ENCODE assay signal across 29 mouse cellular contexts in genomic region chr2:113548591-113549234, GRCm38 (mm10).
DNase-seq lines count a peak whose midpoint lies in the region; ATAC-seq and TF ChIP-seq lines count a peak whose summit lies in the region.
"Had no signal": no experiment of that assay in that cellular context is flagged by ENCODE, and none has a peak within 500 bp of the region (broad histone marks: within the 10 kb centered on the region; RNA-seq: fewer than 3 reads in every experiment).

No protein-coding gene starts in this region.

- ATAC-seq in hindbrain, postnatal 0 days = peak; percentile 51; the same call in 1 of the 2 replicates
- ATAC-seq in hindbrain, embryonic 16.5 days = no peak
- ATAC-seq: forebrain, embryonic 13.5 days; inflammation-experienced regulatory T-cells, adult 6 months had no signal

- no peak overlapping the region for H3K9ac ChIP-seq in hindbrain, postnatal 0 days (replicated peaks; ENCODE audit: low read length)
- no peak overlapping the region for H3K9ac ChIP-seq in hindbrain, embryonic 16.5 days (ENCODE audit: low read depth, low read length)
- H3K9ac ChIP-seq: embryonic facial prominence, embryonic 13.5 days; forebrain, embryonic 13.5 days; heart, embryonic 13.5 days; hindbrain, embryonic 12.5 days; limb, embryonic 15.5 days; liver, embryonic 15.5 days; lung, embryonic 15.5 days; neural tube, embryonic 12.5 days had no signal

- H3K36me3 ChIP-seq in hindbrain, postnatal 0 days (ENCODE audit: insufficient read depth, low read length) = no peaks in the 10 kb centered on the region
- H3K36me3 ChIP-seq in hindbrain, embryonic 16.5 days (ENCODE audit: control insufficient read depth, insufficient read depth, low read length) = no peaks in the 10 kb centered on the region
- no peaks in the 10 kb centered on the region for H3K36me3 ChIP-seq in embryonic facial prominence, embryonic 10.5 days (replicated peaks)
- H3K36me3 ChIP-seq: embryonic facial prominence, embryonic 13.5 days; heart, embryonic 13.5 days; hindbrain, embryonic 12.5 days; limb, embryonic 15.5 days; liver, embryonic 15.5 days; lung, embryonic 15.5 days; neural tube, embryonic 12.5 days had no signal

- H3K4me3 ChIP-seq in hindbrain, postnatal 0 days (ENCODE audit: low read length) = no peak overlapping the region
- H3K4me3 ChIP-seq in hindbrain, embryonic 16.5 days (ENCODE audit: low read length) = no peak overlapping the region
- no peak overlapping the region for H3K4me3 ChIP-seq in cerebellum, adult 2 months (replicated peaks; ENCODE audit: insufficient read depth, low read depth, low read length)
- H3K4me3 ChIP-seq in embryonic facial prominence, embryonic 10.5 days = no peak overlapping the region
- H3K4me3 ChIP-seq: embryonic facial prominence, embryonic 13.5 days; forebrain, embryonic 13.5 days; heart, adult 2 months; heart, embryonic 13.5 days; hindbrain, embryonic 12.5 days; limb, embryonic 15.5 days; liver, embryonic 15.5 days; lung, embryonic 15.5 days; megakaryocyte, embryonic 14.5 days; neural tube, embryonic 12.5 days had no signal

- 69% methylated on average over 8 of the region's 8 CpGs for WGBS in hindbrain, postnatal 0 days
- WGBS in hindbrain, embryonic 16.5 days = 79% methylated on average over 8 of the region's 8 CpGs
- 29% methylated on average over 8 of the region's 8 CpGs for WGBS in cerebellum, adult 2 months
- WGBS in embryonic facial prominence, embryonic 10.5 days = 73% methylated on average over 8 of the region's 8 CpGs

- H3K9me3 ChIP-seq in hindbrain, postnatal 0 days (ENCODE audit: low read length) = no peaks in the 10 kb centered on the region
- no peaks in the 10 kb centered on the region for H3K9me3 ChIP-seq in hindbrain, embryonic 16.5 days (ENCODE audit: control insufficient read depth, low read length)
- no peaks in the 10 kb centered on the region for H3K9me3 ChIP-seq in embryonic facial prominence, embryonic 10.5 days
- H3K9me3 ChIP-seq: embryonic facial prominence, embryonic 13.5 days; forebrain, embryonic 13.5 days; heart, embryonic 13.5 days; hindbrain, embryonic 12.5 days; limb, embryonic 15.5 days; liver, embryonic 15.5 days; lung, embryonic 15.5 days; neural tube, embryonic 12.5 days had no signal

- no peak for TF ChIP-seq POLR2A in cerebellum, adult 2 months (IDR thresholded peaks at IDR 0.05; ENCODE audit: borderline replicate concordance, insufficient read depth, low read length)

- no peaks in the 10 kb centered on the region for H3K27me3 ChIP-seq in hindbrain, postnatal 0 days (ENCODE audit: insufficient read depth, low read length)
- no peaks in the 10 kb centered on the region for H3K27me3 ChIP-seq in hindbrain, embryonic 16.5 days (replicated peaks; ENCODE audit: control insufficient read depth, insufficient read depth, low read length)
- H3K27me3 ChIP-seq in cerebellum, adult 2 months (ENCODE audit: control insufficient read depth, insufficient read depth, low read length) = no peaks in the 10 kb centered on the region
- no peaks in the 10 kb centered on the region for H3K27me3 ChIP-seq in embryonic facial prominence, embryonic 10.5 days (replicated peaks; ENCODE audit: low read depth, poor library complexity, severe bottlenecking)
- H3K27me3 ChIP-seq: embryonic facial prominence, embryonic 13.5 days; forebrain, embryonic 13.5 days; heart, embryonic 13.5 days; hindbrain, embryonic 12.5 days; limb, embryonic 15.5 days; liver, embryonic 15.5 days; lung, embryonic 15.5 days; megakaryocyte, embryonic 14.5 days; neural tube, embryonic 12.5 days had no signal

- DNase-seq in hindbrain, postnatal 0 days (ENCODE audit: low spot score) = no peak
- DNase-seq in cerebellum, adult 2 months = peak; percentile 16 to 61
- DNase-seq in embryonic facial prominence, embryonic 10.5 days (ENCODE audit: low spot score) = peak; percentile 19
- DNase-seq in retina, postnatal 1 day = peak; percentile 26
- DNase-seq in right cerebral cortex, postnatal 25 days = no peak
- no peak for DNase-seq in urinary bladder, postnatal 4 days (ENCODE audit: low spot score in 2 of 2)
- DNase-seq: adrenal gland, postnatal 14 days; gastrocnemius, postnatal 25 days; heart, adult 2 months; heart, postnatal 14 days; kidney, adult 18-20 months; kidney, postnatal 10 days; left cerebral cortex, postnatal 4 days; lung, postnatal 36 days; midbrain, embryonic 14.5 days; right cerebral cortex, adult 18-20 months; thymus, adult 2 months had no signal

- TF ChIP-seq CTCF in hindbrain, postnatal 0 days (IDR thresholded peaks at IDR 0.05; ENCODE audit: low read depth) = no peak
- TF ChIP-seq CTCF in cerebellum, adult 2 months (IDR thresholded peaks at IDR 0.05; ENCODE audit: borderline replicate concordance, insufficient read depth, low read depth, low read length) = no peak

- no peak overlapping the region for H3K4me2 ChIP-seq in hindbrain, postnatal 0 days (ENCODE audit: low read depth, low read length)
- no peak overlapping the region for H3K4me2 ChIP-seq in hindbrain, embryonic 16.5 days (ENCODE audit: low read length)
- H3K4me2 ChIP-seq: embryonic facial prominence, embryonic 13.5 days; forebrain, embryonic 13.5 days; heart, embryonic 13.5 days; hindbrain, embryonic 12.5 days; limb, embryonic 15.5 days; liver, embryonic 15.5 days; lung, embryonic 15.5 days; neural tube, embryonic 12.5 days had no signal

- H3K4me1 ChIP-seq in hindbrain, postnatal 0 days (ENCODE audit: insufficient read depth, low read length) = no peaks in the 10 kb centered on the region
- no peaks in the 10 kb centered on the region for H3K4me1 ChIP-seq in hindbrain, embryonic 16.5 days (ENCODE audit: control insufficient read depth, insufficient read depth, low read depth, low read length)
- no peaks in the 10 kb centered on the region; the same call in 1 of the 2 replicates for H3K4me1 ChIP-seq in cerebellum, adult 2 months (ENCODE audit: control insufficient read depth, insufficient read depth, low read length)
- peaks cover 13% of the 10 kb centered on the region for H3K4me1 ChIP-seq in embryonic facial prominence, embryonic 10.5 days
- H3K4me1 ChIP-seq: forebrain, embryonic 13.5 days; heart, embryonic 13.5 days; hindbrain, embryonic 12.5 days; limb, embryonic 15.5 days; liver, embryonic 15.5 days; lung, embryonic 15.5 days; megakaryocyte, embryonic 14.5 days; neural tube, embryonic 12.5 days had no signal

- no peak overlapping the region for H3K27ac ChIP-seq in hindbrain, postnatal 0 days
- H3K27ac ChIP-seq in hindbrain, embryonic 16.5 days (ENCODE audit: low read depth, low read length) = no peak overlapping the region
- no peak overlapping the region for H3K27ac ChIP-seq in cerebellum, adult 2 months (ENCODE audit: insufficient read depth, low read length)
- H3K27ac ChIP-seq in embryonic facial prominence, embryonic 10.5 days (replicated peaks) = no peak overlapping the region
- H3K27ac ChIP-seq: embryonic facial prominence, embryonic 13.5 days; forebrain, embryonic 13.5 days; heart, adult 2 months; heart, embryonic 13.5 days; hindbrain, embryonic 12.5 days; limb, embryonic 15.5 days; liver, embryonic 15.5 days; lung, embryonic 15.5 days; neural tube, embryonic 12.5 days; stomach, postnatal 0 days had no signal

Comparison
In these comparisons a context has a peak if more than half of its experiments do, and no peak if none do; other contexts are left out.
1. DNase-seq: peak in cerebellum, adult 2 months (2 of 2), embryonic facial prominence, embryonic 10.5 days (single experiment) and retina, postnatal 1 day (single experiment); none in hindbrain, postnatal 0 days (single experiment), right cerebral cortex, postnatal 25 days (single experiment) and urinary bladder, postnatal 4 days (0 of 2).